Mouse (Mus musculus): Measurements from ENCODE around the gene Stk39.
"Not testable (repeated sequence)": the region's sequence is repeated elsewhere in the genome, so short reads cannot be mapped to it uniquely, and the experiment has no call there.

The Stk39 gene

DNA sequence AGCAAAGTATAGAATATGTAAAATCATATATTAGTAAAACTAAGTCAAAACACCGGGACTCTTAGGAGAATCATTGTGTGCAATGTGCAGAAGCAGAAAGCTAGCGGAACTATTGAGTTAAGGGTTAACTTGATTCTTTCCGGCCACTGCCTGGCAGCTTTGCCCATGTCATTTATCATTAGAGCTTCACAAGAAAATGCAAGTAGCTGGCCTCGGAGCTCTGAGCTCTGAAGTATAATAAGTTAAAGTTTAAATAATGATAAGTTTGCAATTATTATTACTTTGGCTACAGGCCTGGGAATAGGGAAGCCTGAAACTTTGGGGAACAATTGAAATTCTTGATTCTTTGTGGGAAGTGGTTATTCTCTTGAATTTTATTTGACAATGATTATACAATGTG is 232.7 kb downstream of the Stk39 start:
- not testable (repeated sequence) for DNase-seq (ENCODE audit: low spot score in 2 of 2)

GRCm38 (mm10) chr2:68232929-68233328 is 239.1 kb downstream of the Stk39 start:
- no peak for DNase-seq (ENCODE audit: low spot score in 2 of 2)

DNA sequence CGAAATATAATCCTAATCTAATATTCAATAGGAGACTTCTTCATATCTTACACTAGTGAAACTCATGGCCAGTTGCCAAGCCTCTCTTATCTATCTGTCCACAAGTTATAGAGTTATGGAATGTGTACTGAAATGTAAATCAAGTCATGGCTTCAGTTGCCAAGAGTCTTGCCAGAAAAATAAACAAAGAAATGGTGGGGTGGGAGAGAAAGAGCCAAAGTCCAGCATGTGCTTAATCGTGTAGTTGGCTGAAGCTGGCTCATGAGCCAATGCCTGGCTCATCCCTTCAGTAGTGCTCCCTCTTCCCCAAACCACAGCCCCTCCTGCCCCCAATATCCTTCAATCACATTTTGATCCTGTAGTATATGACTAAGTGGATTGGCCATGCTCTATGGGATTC is 242.2 kb downstream of the Stk39 start:
- DNase-seq (ENCODE audit: low spot score in 2 of 2): no peak

GRCm38 (mm10) chr2:68229081-68229480 is 243.0 kb downstream of the Stk39 start:
- DNase-seq (ENCODE audit: low spot score in 2 of 2): no peak

DNA sequence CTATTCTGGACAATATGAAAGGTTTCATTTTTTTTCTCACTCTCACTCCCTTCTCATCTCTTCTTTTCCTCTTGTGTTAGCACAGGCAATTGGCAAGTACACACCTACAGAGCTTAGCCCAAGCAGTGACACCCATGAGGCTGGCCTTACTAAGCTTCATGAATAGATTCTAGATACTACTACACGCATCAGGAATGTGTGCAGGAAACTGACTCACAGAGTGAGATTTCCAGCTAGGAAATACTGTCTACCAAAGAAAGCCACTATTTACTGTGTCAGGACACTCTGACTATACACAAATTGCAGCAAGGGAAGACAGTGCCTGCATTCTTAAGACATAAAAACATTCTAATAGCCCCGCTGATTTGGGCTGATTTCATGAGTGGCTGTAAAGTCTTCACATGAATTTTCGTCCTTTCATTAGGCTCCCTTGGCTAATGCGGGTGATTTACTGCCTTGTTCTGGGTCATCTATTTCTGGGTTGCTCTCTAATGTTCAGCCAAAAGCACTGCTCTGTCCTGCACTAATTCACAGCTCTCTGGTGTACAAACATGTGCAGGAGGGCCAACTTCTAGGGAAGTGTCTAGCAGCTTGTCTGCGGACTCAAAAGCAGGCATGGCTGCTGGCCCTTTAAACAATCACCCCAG is 249.7 kb downstream of the Stk39 start:
- no peak for DNase-seq (ENCODE audit: low spot score in 2 of 2)

GRCm38 (mm10) chr2:68221226-68221625 is 250.8 kb downstream of the Stk39 start:
- no peak for DNase-seq (ENCODE audit: low spot score in 2 of 2)

- no peak for DNase-seq (ENCODE audit: low spot score in 2 of 2)
These were observed 252.2 kb downstream of the Stk39 start for GRCm38 (mm10) chr2:68219823-68220222.

- DNase-seq (ENCODE audit: low spot score in 2 of 2): no peak
These were observed 256.9 kb downstream of the Stk39 start for GRCm38 (mm10) chr2:68215176-68215575.

DNA sequence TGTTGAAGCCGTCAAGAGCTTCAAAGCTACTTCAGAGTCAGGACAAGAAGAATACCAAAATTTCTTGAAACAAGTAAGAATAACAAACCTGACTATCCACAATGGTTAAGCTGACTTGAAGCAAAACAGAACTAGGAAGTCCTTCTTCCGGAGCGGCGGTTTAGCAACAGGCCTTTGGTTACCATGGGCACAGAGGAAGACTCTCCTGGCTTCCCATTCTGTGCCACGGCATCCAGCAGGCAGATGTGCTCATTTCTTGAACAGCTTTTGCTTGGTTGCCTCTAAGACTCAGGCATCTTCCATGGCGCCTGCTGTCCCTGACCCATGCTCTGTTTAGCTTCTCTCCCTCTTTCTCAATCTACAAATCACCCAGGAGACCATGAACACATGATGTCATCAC is 257.7 kb downstream of the Stk39 start:
- DNase-seq (ENCODE audit: low spot score in 2 of 2): no peak

GRCm38 (mm10) chr2:68211443-68211842 is 260.6 kb downstream of the Stk39 start:
- DNase-seq (ENCODE audit: low spot score in 2 of 2): no peak

DNA sequence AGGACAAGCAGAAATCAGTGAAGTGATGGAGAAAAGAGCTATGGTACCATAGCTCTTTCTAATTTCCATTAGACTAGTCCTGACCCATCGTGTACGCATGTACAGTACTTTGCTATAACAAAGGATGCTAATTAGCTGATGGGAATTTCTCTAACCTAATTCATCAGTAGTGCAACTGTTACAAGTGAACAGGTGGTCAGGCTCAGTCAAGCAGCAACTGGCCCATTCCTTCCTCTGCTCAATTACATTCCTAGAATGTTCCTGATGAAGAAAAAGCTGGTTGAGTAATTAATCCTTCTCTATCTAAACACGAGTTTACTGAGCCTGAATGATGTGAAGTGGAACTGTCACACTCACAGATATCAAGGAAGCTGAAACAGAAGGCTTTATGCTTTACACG is 275.8 kb downstream of the Stk39 start:
- no peak for DNase-seq (ENCODE audit: low spot score in 2 of 2)

DNA sequence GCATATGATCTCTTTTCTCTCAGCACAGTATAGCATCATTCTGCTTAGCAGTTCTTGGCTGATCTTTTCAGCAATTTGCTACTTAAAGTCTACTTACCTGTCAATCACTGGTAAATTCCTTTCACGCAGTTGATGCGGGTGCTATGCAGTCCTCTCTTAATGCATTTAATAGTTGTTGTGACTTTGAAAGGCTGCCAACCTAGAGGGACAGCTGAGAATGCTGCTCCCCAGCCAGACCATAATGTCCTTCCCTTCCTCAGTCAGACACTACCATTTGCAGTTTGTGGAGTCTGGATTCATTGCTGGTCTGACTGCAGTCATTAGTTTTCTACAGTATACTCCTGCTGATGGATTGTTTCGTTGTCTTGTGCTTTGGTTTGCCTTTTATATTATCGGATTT is 277.6 kb downstream of the Stk39 start:
- no peak for DNase-seq (ENCODE audit: low spot score in 2 of 2)

DNA sequence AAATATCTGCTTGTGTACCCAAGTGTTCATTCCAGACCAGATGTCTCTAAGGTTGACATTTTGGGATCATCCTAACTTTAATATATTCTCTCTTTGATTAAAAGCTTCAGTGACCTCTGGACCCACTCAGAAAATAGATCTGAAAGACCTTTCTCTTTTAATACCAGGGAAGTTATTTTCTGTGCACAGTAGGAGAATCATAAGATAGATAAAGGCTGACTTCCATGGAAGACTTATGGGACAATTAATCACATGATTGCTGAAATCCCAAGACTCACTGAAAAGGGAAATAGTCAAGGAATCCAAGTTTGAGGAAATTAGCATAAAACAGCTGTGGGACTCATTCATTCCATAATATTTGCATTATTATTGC is 278.6 kb downstream of the Stk39 start:
- DNase-seq (ENCODE audit: low spot score in 2 of 2): no peak

- DNase-seq (ENCODE audit: low spot score in 2 of 2): no peak
These were observed 279.2 kb downstream of the Stk39 start for GRCm38 (mm10) chr2:68192605-68193464.

GRCm38 (mm10) chr2:68176425-68176824 is 295.6 kb downstream of the Stk39 start:
- DNase-seq (ENCODE audit: low spot score in 2 of 2): no peak

GRCm38 (mm10) chr2:68171306-68171705 is 300.8 kb downstream of the Stk39 start:
- no peak for DNase-seq (ENCODE audit: low spot score in 2 of 2)

DNA sequence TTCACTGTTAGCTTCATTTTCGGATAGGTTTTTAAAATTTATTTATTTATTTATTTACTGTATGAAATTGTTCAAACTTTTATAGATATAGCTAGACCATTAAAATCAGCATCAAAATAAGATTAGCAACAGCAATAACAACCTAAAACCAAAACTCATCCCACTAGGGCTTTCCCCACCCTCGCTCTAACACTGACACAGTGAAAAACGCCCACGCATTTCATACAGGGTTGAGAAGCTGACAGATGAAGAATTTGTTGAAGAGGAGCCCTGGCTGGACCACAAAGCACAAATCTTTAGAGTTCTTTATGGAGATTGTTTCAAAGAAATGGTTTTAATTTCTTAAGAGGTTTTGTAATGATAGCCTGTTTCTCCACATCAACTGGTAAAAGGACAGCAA is 310.1 kb downstream of the Stk39 start:
- no peak for DNase-seq (ENCODE audit: low spot score in 2 of 2)

DNA sequence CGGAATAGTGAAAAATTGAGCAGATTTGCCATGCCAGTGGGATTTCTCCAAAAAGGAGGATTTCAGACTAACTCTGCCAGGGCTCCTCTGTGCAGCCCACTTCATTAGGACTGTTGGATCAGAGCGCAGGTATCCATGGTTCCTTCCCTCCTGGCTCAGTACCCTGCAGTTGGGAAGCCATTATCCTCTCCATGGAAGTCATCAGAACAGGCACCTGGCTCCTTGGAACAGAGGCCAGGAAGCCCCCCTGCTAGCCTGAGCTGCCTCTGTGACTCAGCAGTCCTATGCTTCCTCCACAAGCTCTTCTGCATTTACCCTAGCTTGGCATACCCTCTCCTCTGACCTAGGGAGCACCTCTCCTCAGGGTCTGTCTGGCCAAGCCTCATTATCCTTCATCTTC is 311.5 kb downstream of the Stk39 start:
- DNase-seq (ENCODE audit: low spot score in 2 of 2): no peak

All from spleen, postnatal 14 days (tissue).